ENCODE assay signal across 12 mouse cellular contexts in genomic region chr9:32806106-32806505, GRCm38 (mm10).
"Had no signal": no experiment of that assay in that cellular context is flagged by ENCODE, and none has a peak within 500 bp of the region (broad histone marks: within the 10 kb centered on the region; RNA-seq: fewer than 3 reads in every experiment).

No protein-coding gene starts in this region.

- H3K4me1 ChIP-seq: midbrain, embryonic 10.5 days; midbrain, embryonic 12.5 days; neural tube, embryonic 12.5 days had no signal

- H3K9ac ChIP-seq: liver, embryonic 14.5 days; midbrain, embryonic 12.5 days; neural tube, embryonic 12.5 days had no signal

- H3K27me3 ChIP-seq: midbrain, embryonic 12.5 days; neural tube, embryonic 12.5 days had no signal

- DNase-seq: lung, adult 2 months; lung, postnatal 4 days; midbrain, embryonic 14.5 days; right cerebral cortex, postnatal 14 days; thymus, adult 2 months; thymus, postnatal 25 days; thymus, postnatal 4 days had no signal

- H3K4me2 ChIP-seq: midbrain, embryonic 12.5 days; neural tube, embryonic 12.5 days had no signal

- H3K36me3 ChIP-seq: midbrain, embryonic 10.5 days; midbrain, embryonic 12.5 days; neural tube, embryonic 12.5 days had no signal

- H3K4me3 ChIP-seq: midbrain, embryonic 10.5 days; midbrain, embryonic 12.5 days; neural tube, embryonic 12.5 days had no signal

- H3K9me3 ChIP-seq: midbrain, embryonic 10.5 days; midbrain, embryonic 12.5 days; neural tube, embryonic 12.5 days had no signal

- ATAC-seq: midbrain, embryonic 16.5 days had no signal

- H3K27ac ChIP-seq: liver, embryonic 14.5 days; midbrain, embryonic 10.5 days; midbrain, embryonic 12.5 days; neural tube, embryonic 12.5 days had no signal
